Mouse (Mus musculus) intestine, embryonic 14.5 days (tissue): ENCODE measurements around the gene 4931406C07Rik. TPM values are rescaled to one million over a fixed set of nuclear protein-coding genes. Genes with fewer than 3 reads are reported as not detected.
A peak's percentile ranks its signal among the peaks of the same experiment; 100 is the strongest.

ENCODE experiments used
- ATAC-seq: fragments of 200-750 bp; cut with Nextera tagmentation; replicated peaks from 2 replicates; pipeline ENCODE4 v1.8.0; 2017; ENCODE audit warnings: low read depth, moderate number of reproducible peaks, moderate TSS enrichment, moderate library complexity; ENCODE audit not compliant: low FRiP score, low TSS enrichment
- DNase-seq: peaks from one replicate; pipeline ENCODE4 v3.0.0-alpha.2; 2018; ENCODE audit warnings: low spot score
- H3K27ac ChIP-seq: fragments of 300-500 bp; sonication (generic); 2 replicates; pipeline ENCODE4 v1.5.1; 2014; ENCODE audit warnings: low read depth, mild to moderate bottlenecking, control low read depth
- H3K27me3 ChIP-seq: fragments of 300-500 bp; sonication (generic); replicated peaks from 2 replicates; pipeline ENCODE4 v1.6.1; 2014; ENCODE audit warnings: low read length, control low read depth; ENCODE audit not compliant: control insufficient read depth, insufficient read depth
- H3K36me3 ChIP-seq: fragments of 300-500 bp; sonication (generic); 2 replicates; pipeline ENCODE4 v1.6.1; 2014; ENCODE audit warnings: low read length, control low read depth; ENCODE audit not compliant: control insufficient read depth, insufficient read depth
- H3K4me1 ChIP-seq: fragments of 300-500 bp; sonication (generic); replicated peaks from 2 replicates; pipeline ENCODE4 v1.6.1; 2014; ENCODE audit warnings: low read length, control low read depth, mixed read lengths; ENCODE audit not compliant: control insufficient read depth, insufficient read depth
- H3K4me2 ChIP-seq: fragments of 300-500 bp; sonication (generic); 2 replicates; pipeline ENCODE4 v1.6.1; 2014; ENCODE audit warnings: low read length
- H3K4me3 ChIP-seq: fragments of 300-500 bp; sonication (generic); 2 replicates; pipeline ENCODE4 v1.5.1; 2014; ENCODE audit warnings: low read depth, low read length, control low read depth, mixed read lengths
- H3K9ac ChIP-seq: fragments of 300-500 bp; sonication (generic); 2 replicates; pipeline ENCODE4 v1.6.1; 2014; ENCODE audit warnings: mild to moderate bottlenecking, low read length
- H3K9me3 ChIP-seq: fragments of 300-500 bp; sonication (generic); 2 replicates; pipeline ENCODE4 v1.6.1; 2016; ENCODE audit warnings: low read length, control low read depth; ENCODE audit not compliant: control insufficient read depth
- WGBS: fragments of 180-500 bp; shearing (Covaris S2); extraction: QIAGEN DNeasy Blood & Tissue Kit; methylation state at CpG from one replicate; pipeline ENCODE4 v1.1.7; 2014; 5-methylcytosine and 5-hydroxymethylcytosine counted together
- microRNA-seq: library from miRNA; unstranded; fragments of <30 nt; microRNA quantifications from one replicate; pipeline ENCODE4, GENCODE M21; 2016
- polyA plus RNA-seq: library from polyadenylated mRNA; unstranded; fragments of >200 nt; fragmentation: Nextera tagmentation; extraction: Ambion mirVana; gene quantifications from 2 replicates; pipeline ENCODE4 v1.2.1, GENCODE M21; 2014

Gene 4931406C07Rik
- polyA plus RNA-seq, 1 experiment from 2014 or later: 8.3 TPM

- Histone ChIP-seq H3K27ac (peak within 1 kb of the TSS; percentile 54; the same call in 1 of the 2 replicates), H3K4me3 (peak within 1 kb of the TSS; percentile 44), H3K4me1 (peaks cover 12% of the 10 kb centered on the region; the same call in 1 of the 2 replicates), H3K9me3 (no peaks in the 10 kb centered on the region), H3K27me3 (no peaks in the 10 kb centered on the region), H3K36me3 (no peaks in the 10 kb centered on the region), H3K4me2 (peak within 1 kb of the TSS; percentile 79), H3K9ac (peak within 1 kb of the TSS; percentile 66)
- WGBS: 5% methylated on average over 35 of the region's 35 CpGs
- DNase-seq (peak; percentile 83), ATAC-seq (peak; percentile 71)
These were observed 67.0 kb downstream of the 4931406C07Rik start, which contains the start of gene Vstm5 for GRCm38 (mm10) chr9:15239042-15239925. Gene Vstm5, plus strand, starts transcription at chr9:15239045.

DNA sequence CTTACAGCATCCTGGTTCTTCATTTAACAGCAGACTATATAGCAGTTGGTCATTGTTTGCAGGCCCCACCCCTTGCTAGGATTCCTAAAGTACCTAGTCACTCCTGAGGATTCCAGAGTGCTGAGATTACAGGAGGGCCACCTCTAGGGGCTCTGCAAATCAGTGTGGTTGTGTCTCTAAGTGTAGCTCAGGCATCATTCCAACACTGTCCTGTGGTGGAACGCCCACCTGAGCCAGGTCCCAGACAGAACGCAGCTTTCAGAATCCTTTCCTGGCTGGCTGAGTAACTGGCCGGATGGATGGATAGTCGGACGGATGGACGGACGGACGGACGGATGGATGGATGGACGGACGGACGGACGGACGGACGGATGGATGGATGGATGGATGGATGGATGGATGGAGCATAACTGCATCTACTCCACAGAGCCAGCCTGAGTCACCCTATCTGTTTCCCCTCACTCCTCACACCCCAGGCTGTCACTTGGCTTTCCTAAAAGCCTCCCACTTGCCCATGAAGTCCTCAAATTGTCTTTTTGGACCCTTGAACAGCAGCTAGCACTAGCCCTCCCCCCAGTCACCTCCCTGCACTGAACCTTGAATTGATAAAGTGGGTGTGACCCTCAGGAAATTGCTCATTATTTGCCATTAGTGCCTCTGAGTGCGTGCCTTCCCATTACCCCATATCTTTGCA, 67.8 kb downstream of the 4931406C07Rik start:
- H3K36me3 ChIP-seq: no peaks in the 10 kb centered on the region
- ATAC-seq: peak; percentile 67
- H3K27ac ChIP-seq: peak overlapping the region; percentile 54; the same call in 1 of the 2 replicates
- H3K4me1 ChIP-seq: peaks cover 12% of the 10 kb centered on the region; the same call in 1 of the 2 replicates
- peak overlapping the region; percentile 44 for H3K4me3 ChIP-seq
- no peaks in the 10 kb centered on the region for H3K27me3 ChIP-seq
- H3K4me2 ChIP-seq: peak overlapping the region; percentile 79
- H3K9me3 ChIP-seq: no peaks in the 10 kb centered on the region
- DNase-seq: no peak
- H3K9ac ChIP-seq: no peak overlapping the region; the same call in 1 of the 2 replicates
- 63% methylated on average over 16 of the region's 16 CpGs for WGBS

- peaks cover 12% of the 10 kb centered on the region; the same call in 1 of the 2 replicates for H3K4me1 ChIP-seq
- WGBS: 57% methylated on average over 14 of the region's 14 CpGs
- no peaks in the 10 kb centered on the region for H3K9me3 ChIP-seq
- H3K4me3 ChIP-seq: no peak overlapping the region
- no peaks in the 10 kb centered on the region for H3K27me3 ChIP-seq
- H3K4me2 ChIP-seq: no peak overlapping the region
- H3K9ac ChIP-seq: no peak overlapping the region
- no peak for ATAC-seq
- H3K36me3 ChIP-seq: no peaks in the 10 kb centered on the region
- peak; percentile 54 for DNase-seq
- 0 out of 2 replicates have a peak overlapping the region, but pooled peaks have one; percentile 11 for H3K27ac ChIP-seq
These were observed 68.5 kb downstream of the 4931406C07Rik start for GRCm38 (mm10) chr9:15237516-15238296.

- Histone ChIP-seq H3K4me1 (peaks cover 12% of the 10 kb centered on the region; the same call in 1 of the 2 replicates), H3K27ac (no peak overlapping the region), H3K27me3 (no peaks in the 10 kb centered on the region), H3K9ac (no peak overlapping the region), H3K4me3 (no peak overlapping the region), H3K9me3 (peaks cover 3% of the 10 kb centered on the region; the same call in 1 of the 2 replicates), H3K36me3 (no peaks in the 10 kb centered on the region), H3K4me2 (no peak overlapping the region)
- no peak for DNase-seq
- 85% methylated on average over 3 of the region's 3 CpGs for WGBS
- no peak for ATAC-seq
These were observed 70.3 kb downstream of the 4931406C07Rik start for GRCm38 (mm10) chr9:15235986-15236385.

DNA sequence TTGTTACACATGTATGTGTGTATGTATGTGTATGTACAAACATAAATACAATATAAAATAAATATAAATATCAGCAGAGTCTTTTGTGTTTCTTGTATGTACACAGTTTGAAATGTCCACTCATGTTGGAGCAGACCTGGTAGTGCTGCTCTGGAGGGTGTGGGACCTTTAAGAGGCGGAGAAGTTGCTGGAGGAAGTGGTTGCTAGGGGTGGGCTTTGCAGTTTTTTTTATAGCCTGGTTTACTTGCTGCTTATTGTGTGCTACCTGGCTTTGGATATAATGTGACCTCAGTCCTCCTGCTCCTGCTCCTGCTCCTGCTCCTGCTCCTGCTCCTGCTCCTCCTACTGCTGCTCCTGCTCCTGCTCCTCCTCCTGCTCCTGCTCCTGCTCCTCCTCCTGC, 72.6 kb downstream of the 4931406C07Rik start:
- DNase-seq: no peak
- no peak overlapping the region for H3K27ac ChIP-seq

More for the DNA sequence above, 72.6 kb downstream of the 4931406C07Rik start:
- 96% methylated on average over 1 of the region's 1 CpGs for WGBS
- peaks cover 5% of the 10 kb centered on the region; the same call in 1 of the 2 replicates for H3K4me1 ChIP-seq
- no peak overlapping the region for H3K4me2 ChIP-seq
- H3K27me3 ChIP-seq: no peaks in the 10 kb centered on the region
- H3K9me3 ChIP-seq: peaks cover 3% of the 10 kb centered on the region; the same call in 1 of the 2 replicates
- H3K4me3 ChIP-seq: no peak overlapping the region
- no peak overlapping the region for H3K9ac ChIP-seq
- no peak for ATAC-seq
- no peaks in the 10 kb centered on the region for H3K36me3 ChIP-seq

Small RNA genes lying within 50 kb of the gene (microRNA-seq; reads per million reads assigned to microRNA genes)
- gene Gm49349: not detected
- gene mmu-mir-7650: not detected

Other genes with a start within 250 kb of the 4931406C07Rik start
- gene Hephl1, start 194.3 kb downstream of the 4931406C07Rik start, polyA plus RNA-seq: not detected in 2 replicates
- gene Vstm5, start 67.4 kb downstream of the 4931406C07Rik start, polyA plus RNA-seq: 10.8 and 11.8 TPM in 2 replicates
- 38.6 and 40.8 TPM in 2 replicates for gene Med17, start 26.5 kb downstream of the 4931406C07Rik start, polyA plus RNA-seq
- 85.9 and 87.5 TPM in 2 replicates for gene Taf1d, start 234 bp downstream of the 4931406C07Rik start, polyA plus RNA-seq
- 17.3 and 23.4 TPM in 2 replicates for gene Cep295, start 51.3 kb upstream of the 4931406C07Rik start, polyA plus RNA-seq
- 5.6 and 7.3 TPM in 2 replicates for gene Smco4, start 187.0 kb upstream of the 4931406C07Rik start, polyA plus RNA-seq